Mouse (Mus musculus): ENCODE results near the gene Prpf19. TPM values are rescaled to one million over a fixed set of nuclear protein-coding genes. Genes with fewer than 3 reads are reported as not detected.

The Prpf19 gene
- polyA plus RNA-seq, 1 experiment from 2014 or later, result 22.4 TPM

DNA sequence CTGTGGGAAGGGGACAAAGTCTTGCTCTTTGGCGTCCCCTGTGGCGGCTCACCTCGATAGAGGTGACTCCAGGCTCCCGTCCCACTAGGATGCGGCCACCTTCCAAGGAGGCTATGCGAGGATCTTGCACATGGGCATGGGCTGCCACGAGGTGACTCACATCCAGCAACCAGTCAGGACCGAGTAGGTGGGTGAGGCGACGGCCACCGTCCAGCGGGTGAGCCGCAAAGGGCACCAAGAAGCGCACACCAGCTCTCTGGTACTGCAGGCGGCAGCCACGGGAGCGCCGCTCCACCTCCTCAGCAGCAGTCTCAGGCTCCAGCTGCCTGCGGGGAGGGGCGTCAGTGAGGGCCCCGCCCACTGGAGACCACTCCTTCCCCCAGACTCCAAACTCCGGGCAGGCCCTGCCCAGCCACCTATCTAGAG lies 34.9 kb upstream of the Prpf19 start:
- Histone ChIP-seq H3K36me3 (ENCODE audit: insufficient read depth, low read length) (no peaks in the 10 kb centered on the region), H3K4me2 (replicated peaks; ENCODE audit: low read depth, low read length) (no peak overlapping the region), H3K27me3 (replicated peaks; ENCODE audit: insufficient read depth, low read length) (no peaks in the 10 kb centered on the region), H3K4me1 (ENCODE audit: insufficient read depth, low read depth, low read length) (no peaks in the 10 kb centered on the region), H3K4me3 (ENCODE audit: low read depth, low read length) (no peak overlapping the region), H3K9ac (replicated peaks; ENCODE audit: low read depth) (no peak overlapping the region), H3K9me3 (ENCODE audit: low read length) (no peaks in the 10 kb centered on the region), H3K27ac (ENCODE audit: low read length) (no peak overlapping the region)
- TF ChIP-seq CTCF (IDR thresholded peaks at IDR 0.05) (peak; percentile 31), EP300 (IDR thresholded peaks at IDR 0.05) (no peak)
- ATAC-seq, result peak; percentile 29; the same call in 1 of the 2 replicates
- WGBS, result 52% methylated on average over 20 of the region's 22 CpGs
- DNase-seq (ENCODE audit: low spot score), result no peak

GRCm38 (mm10) chr19:10866351-10866750 lies 28.7 kb upstream of the Prpf19 start:
- TF ChIP-seq CTCF (IDR thresholded peaks at IDR 0.05) (no peak), EP300 (IDR thresholded peaks at IDR 0.05) (no peak)
- no peak for ATAC-seq
- Histone ChIP-seq H3K9ac (replicated peaks; ENCODE audit: low read depth) (no peak overlapping the region), H3K4me3 (ENCODE audit: low read depth, low read length) (no peak overlapping the region), H3K36me3 (ENCODE audit: insufficient read depth, low read length) (peaks cover under 1% of the 10 kb centered on the region; the same call in 1 of the 2 replicates), H3K27ac (ENCODE audit: low read length) (no peak overlapping the region), H3K4me1 (ENCODE audit: insufficient read depth, low read depth, low read length) (peaks cover 4% of the 10 kb centered on the region; the same call in 1 of the 2 replicates), H3K27me3 (replicated peaks; ENCODE audit: insufficient read depth, low read length) (no peaks in the 10 kb centered on the region), H3K9me3 (ENCODE audit: low read length) (no peaks in the 10 kb centered on the region), H3K4me2 (replicated peaks; ENCODE audit: low read depth, low read length) (no peak overlapping the region)
- DNase-seq (ENCODE audit: low spot score), result no peak
- 89% methylated on average over 13 of the region's 13 CpGs for WGBS

GRCm38 (mm10) chr19:10867946-10868622 lies 26.9 kb upstream of the Prpf19 start:
- TF ChIP-seq EP300 (IDR thresholded peaks at IDR 0.05) (no peak), CTCF (IDR thresholded peaks at IDR 0.05) (no peak)
- no peaks in the 10 kb centered on the region for H3K9me3 ChIP-seq (ENCODE audit: low read length)
- no peak overlapping the region for H3K27ac ChIP-seq (ENCODE audit: low read length)
- H3K36me3 ChIP-seq (ENCODE audit: insufficient read depth, low read length), result peaks cover 17% of the 10 kb centered on the region
- no peak overlapping the region for H3K9ac ChIP-seq (replicated peaks; ENCODE audit: low read depth)
- H3K4me3 ChIP-seq (ENCODE audit: low read depth, low read length), result peak overlapping the region; percentile 50; the same call in 1 of the 2 replicates
- H3K4me1 ChIP-seq (ENCODE audit: insufficient read depth, low read depth, low read length), result peaks cover 4% of the 10 kb centered on the region; the same call in 1 of the 2 replicates
- ATAC-seq (no peak), DNase-seq (ENCODE audit: low spot score) (no peak)
- 20% methylated on average over 5 of the region's 5 CpGs for WGBS
- H3K4me2 ChIP-seq (replicated peaks; ENCODE audit: low read depth, low read length), result peak overlapping the region; percentile 82
- no peaks in the 10 kb centered on the region for H3K27me3 ChIP-seq (replicated peaks; ENCODE audit: insufficient read depth, low read length)

- Histone ChIP-seq H3K9me3 (ENCODE audit: low read length) (no peaks in the 10 kb centered on the region), H3K27me3 (replicated peaks; ENCODE audit: insufficient read depth, low read length) (no peaks in the 10 kb centered on the region), H3K4me2 (replicated peaks; ENCODE audit: low read depth, low read length) (peak overlapping the region; percentile 82), H3K4me3 (ENCODE audit: low read depth, low read length) (peak overlapping the region; percentile 50), H3K9ac (replicated peaks; ENCODE audit: low read depth) (no peak overlapping the region), H3K4me1 (ENCODE audit: insufficient read depth, low read depth, low read length) (peaks cover 4% of the 10 kb centered on the region; the same call in 1 of the 2 replicates), H3K36me3 (ENCODE audit: insufficient read depth, low read length) (peaks cover 23% of the 10 kb centered on the region), H3K27ac (ENCODE audit: low read length) (no peak overlapping the region)
- DNase-seq (ENCODE audit: low spot score) (no peak), ATAC-seq (no peak)
- WGBS, result 1% methylated on average over 17 of the region's 17 CpGs
- TF ChIP-seq CTCF (IDR thresholded peaks at IDR 0.05) (no peak), EP300 (IDR thresholded peaks at IDR 0.05) (no peak)
Observed at GRCm38 (mm10) chr19:10868623-10869141, 26.3 kb upstream of the Prpf19 start.

DNA sequence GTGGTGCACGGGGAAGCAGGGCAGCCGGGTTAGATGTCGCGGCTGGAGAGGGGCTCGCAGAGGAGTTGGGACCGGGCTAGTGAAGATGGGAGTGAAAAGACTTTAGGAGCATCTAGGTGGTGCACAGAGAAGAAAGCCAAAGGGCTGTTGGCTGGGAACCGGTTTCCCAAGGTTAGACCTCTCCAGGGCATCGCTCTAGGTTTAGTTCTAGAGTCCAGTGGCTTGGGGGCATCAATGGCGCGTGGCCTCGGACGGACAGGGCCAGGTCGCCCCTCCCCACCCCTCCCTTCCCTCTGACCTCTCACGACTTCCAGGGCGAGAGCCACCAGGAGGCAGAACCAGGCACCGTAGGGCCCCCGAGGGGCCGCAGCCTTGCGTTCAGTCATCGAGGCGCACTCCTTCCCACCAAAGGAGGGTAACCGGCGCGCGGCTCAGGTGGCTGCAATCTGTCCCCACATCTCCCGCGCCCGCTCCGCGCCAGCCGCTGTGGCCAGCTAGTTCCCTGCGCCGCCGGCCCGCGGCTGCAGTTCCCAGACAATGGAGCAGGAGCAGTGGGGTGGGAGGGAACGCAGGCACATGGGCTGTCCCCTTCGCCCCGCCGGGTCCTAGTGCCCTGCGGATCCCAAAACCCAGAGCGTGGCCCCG lies 25.7 kb upstream of the Prpf19 start:
- Histone ChIP-seq H3K4me1 (ENCODE audit: insufficient read depth, low read depth, low read length) (peaks cover 4% of the 10 kb centered on the region; the same call in 1 of the 2 replicates), H3K9me3 (ENCODE audit: low read length) (no peaks in the 10 kb centered on the region), H3K4me3 (ENCODE audit: low read depth, low read length) (peak overlapping the region; percentile 50), H3K36me3 (ENCODE audit: insufficient read depth, low read length) (peaks cover 28% of the 10 kb centered on the region), H3K27me3 (replicated peaks; ENCODE audit: insufficient read depth, low read length) (no peaks in the 10 kb centered on the region), H3K9ac (replicated peaks; ENCODE audit: low read depth) (peak overlapping the region; percentile 29), H3K27ac (ENCODE audit: low read length) (no peak overlapping the region), H3K4me2 (replicated peaks; ENCODE audit: low read depth, low read length) (peak overlapping the region; percentile 82)
- 2% methylated on average over 42 of the region's 43 CpGs for WGBS
- TF ChIP-seq CTCF (IDR thresholded peaks at IDR 0.05) (peak; percentile 26), EP300 (IDR thresholded peaks at IDR 0.05) (no peak)
- DNase-seq (ENCODE audit: low spot score) (peak; percentile 85), ATAC-seq (peak; percentile 94)

DNA sequence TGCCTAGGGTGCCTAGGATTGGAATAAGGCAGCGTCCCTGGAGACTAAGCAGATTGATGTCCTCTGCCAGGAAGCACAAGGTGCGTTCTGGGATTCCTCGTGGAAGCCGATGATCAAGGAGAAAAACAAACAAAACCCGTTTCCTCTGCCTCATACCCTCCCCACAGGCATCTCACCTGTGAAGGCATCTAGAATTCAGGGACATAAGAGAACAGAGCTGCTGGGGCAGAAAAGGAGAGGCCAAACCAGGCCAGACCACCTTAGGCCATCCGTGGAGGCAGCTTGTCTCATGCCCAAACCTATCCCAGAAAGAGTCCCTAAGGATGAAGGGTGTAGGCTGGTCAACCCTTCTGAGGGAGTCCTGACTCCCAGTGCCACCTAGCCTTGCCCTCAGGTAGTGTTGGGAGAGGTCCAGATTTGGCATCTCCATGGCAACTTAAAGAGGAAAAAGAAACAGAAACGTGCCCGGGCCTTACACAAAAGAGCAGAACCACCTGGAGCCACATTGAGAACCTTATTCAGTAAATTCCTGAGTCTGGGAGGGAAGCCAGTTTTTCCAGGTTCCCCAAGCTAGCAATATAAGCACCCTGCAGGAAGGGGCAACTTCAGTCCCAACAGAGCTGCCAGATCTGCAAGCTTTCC lies 25.0 kb upstream of the Prpf19 start, which contains the start of gene Tmem132a:
Tmem132a (minus strand) TSS at position 55 of the 642 bp plus-strand sequence.
- DNase-seq (ENCODE audit: low spot score), result peak; percentile 67
- Histone ChIP-seq H3K4me1 (ENCODE audit: insufficient read depth, low read depth, low read length) (peaks cover 4% of the 10 kb centered on the region; the same call in 1 of the 2 replicates), H3K4me3 (ENCODE audit: low read depth, low read length) (peak within 1 kb of the TSS; percentile 50), H3K9me3 (ENCODE audit: low read length) (no peaks in the 10 kb centered on the region), H3K4me2 (replicated peaks; ENCODE audit: low read depth, low read length) (peak within 1 kb of the TSS; percentile 82), H3K36me3 (ENCODE audit: insufficient read depth, low read length) (peaks cover 28% of the 10 kb centered on the region), H3K27ac (ENCODE audit: low read length) (no peak within 1 kb of the TSS), H3K27me3 (replicated peaks; ENCODE audit: insufficient read depth, low read length) (no peaks in the 10 kb centered on the region), H3K9ac (replicated peaks; ENCODE audit: low read depth) (peak within 1 kb of the TSS; percentile 29)
- peak; percentile 21; the same call in 1 of the 2 replicates for TF ChIP-seq CTCF (IDR thresholded peaks at IDR 0.05)
- TF ChIP-seq EP300 (IDR thresholded peaks at IDR 0.05), result no peak
- WGBS, result 5% methylated on average over 8 of the region's 8 CpGs
- peak; percentile 71 for ATAC-seq
